In the genomic region with DNA sequence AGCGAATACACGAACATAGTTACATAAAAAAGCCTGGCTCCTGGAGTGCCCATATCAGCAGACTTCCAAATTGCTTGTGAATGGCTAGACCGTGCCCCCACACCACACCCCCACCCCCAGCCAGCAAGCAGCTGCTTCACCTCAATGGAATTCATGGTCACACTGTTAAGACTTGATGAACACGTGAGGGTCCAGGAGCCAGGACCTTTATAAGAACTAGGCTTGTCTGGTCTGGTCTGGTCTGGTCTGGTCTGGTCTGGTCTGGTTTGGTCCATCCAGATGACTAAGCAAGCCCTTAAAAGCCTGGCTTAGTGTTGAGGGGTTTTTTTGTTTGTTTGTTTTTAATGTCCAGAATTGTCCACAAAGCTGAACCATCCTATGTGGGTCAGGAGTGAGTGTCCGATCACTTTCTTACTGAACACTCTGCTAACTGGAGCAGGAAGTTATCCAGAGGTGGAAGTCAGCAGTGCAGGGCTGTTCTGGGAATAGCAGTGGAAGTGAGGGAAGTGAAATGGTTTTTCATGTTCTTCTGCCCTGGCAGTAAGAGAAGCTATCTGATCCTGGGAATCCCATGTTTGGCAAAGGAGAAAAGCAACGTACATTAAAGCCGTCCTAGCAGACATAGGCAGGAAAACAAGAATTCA, we compare ENCODE assay signal across 9 mouse cellular contexts. TPM values are rescaled to one million over a fixed set of nuclear protein-coding genes. Genes with fewer than 3 reads are reported as not detected.
A peak's percentile ranks its signal among the peaks of the same experiment; 100 is the strongest.
DNase-seq lines count a peak whose midpoint lies in the region; ATAC-seq and TF ChIP-seq lines count a peak whose summit lies in the region.
"Had no signal": no experiment of that assay in that cellular context is flagged by ENCODE, and none has a peak within 500 bp of the region (broad histone marks: within the 10 kb centered on the region; RNA-seq: fewer than 3 reads in every experiment).

No protein-coding gene starts in this region.

- no peak overlapping the region for H3ac ChIP-seq in C2C12 (ENCODE audit: control insufficient read depth, insufficient read length, low read depth)

- H3K9me3 ChIP-seq in heart, embryonic 14.5 days (ENCODE audit: control insufficient read depth, low read length) = no peaks in the 10 kb centered on the region
- H3K9me3 ChIP-seq in limb, embryonic 14.5 days (ENCODE audit: control insufficient read depth, low read length) = no peaks in the 10 kb centered on the region

- peak overlapping the region; percentile 11; the same call in 1 of the 2 replicates for H3K4me2 ChIP-seq in heart, embryonic 14.5 days (ENCODE audit: low read length)
- no peak overlapping the region for H3K4me2 ChIP-seq in limb, embryonic 14.5 days (replicated peaks; ENCODE audit: low read depth, low read length, severe bottlenecking)

- peak overlapping the region; percentile 27; the same call in 1 of the 2 replicates for H3K9ac ChIP-seq in heart, embryonic 14.5 days (ENCODE audit: low read length)
- H3K9ac ChIP-seq in limb, embryonic 14.5 days (ENCODE audit: low read depth, low read length, severe bottlenecking) = no peak overlapping the region

- peak overlapping the region; percentile 57 to 82 for H3K27ac ChIP-seq in heart, embryonic 14.5 days (replicated peaks in 1 of 2; ENCODE audit: control insufficient read depth in 1 of 2, insufficient read depth in 1 of 2, low read depth in 2 of 2, low read length in 2 of 2)
- H3K27ac ChIP-seq in limb, embryonic 14.5 days (replicated peaks; ENCODE audit: low read depth, low read length) = no peak overlapping the region

- no peaks in the 10 kb centered on the region for H3K36me3 ChIP-seq in C2C12 (ENCODE audit: control insufficient read depth, insufficient read depth)
- no peaks in the 10 kb centered on the region for H3K36me3 ChIP-seq in heart, embryonic 14.5 days (ENCODE audit: control insufficient read depth, insufficient read depth, low read length)
- H3K36me3 ChIP-seq in limb, embryonic 14.5 days (ENCODE audit: control insufficient read depth, insufficient read depth, low read length) = no peaks in the 10 kb centered on the region

- peak; percentile 80 for DNase-seq in NIH3T3 (ENCODE audit: low read depth)
- DNase-seq in limb, embryonic 14.5 days (ENCODE audit: low spot score) = no peak
- DNase-seq in layer of hippocampus, postnatal 10 days (ENCODE audit: low spot score in 2 of 2) = no peak
- DNase-seq in adrenal gland, adult 2 months = no peak
- no peak for DNase-seq in layer of hippocampus, postnatal 36 days
- DNase-seq: cerebellum, adult 11-12 months had no signal

- H3K79me3 ChIP-seq in C2C12 (ENCODE audit: low read depth) = no peaks in the 10 kb centered on the region

- no peaks in the 10 kb centered on the region for H3K27me3 ChIP-seq in C2C12 (ENCODE audit: control insufficient read depth, insufficient read depth, insufficient read length)
- H3K27me3 ChIP-seq in heart, embryonic 14.5 days (ENCODE audit: control insufficient read depth, insufficient read depth, low read length) = no peaks in the 10 kb centered on the region
- no peaks in the 10 kb centered on the region for H3K27me3 ChIP-seq in limb, embryonic 14.5 days (ENCODE audit: control insufficient read depth, insufficient read depth, low read length)

- TF ChIP-seq POLR2A in limb, embryonic 14.5 days (IDR thresholded peaks at IDR 0.05; ENCODE audit: borderline replicate concordance, extremely low read depth, insufficient read depth, insufficient read length) = no peak

- H3K4me3 ChIP-seq in C2C12 (ENCODE audit: insufficient read depth, poor library complexity, severe bottlenecking) = no peak overlapping the region
- no peak overlapping the region for H3K4me3 ChIP-seq in heart, embryonic 14.5 days (ENCODE audit: control insufficient read depth in 1 of 2, insufficient read depth in 1 of 2, low read depth in 1 of 2, low read length in 2 of 2)
- no peak overlapping the region for H3K4me3 ChIP-seq in limb, embryonic 14.5 days (replicated peaks; ENCODE audit: low read length)

- H3K79me2 ChIP-seq in C2C12 (ENCODE audit: control insufficient read depth, insufficient read depth) = no peaks in the 10 kb centered on the region

- peak; percentile 52 for ATAC-seq in heart, embryonic 14.5 days (ENCODE audit: insufficient number of reproducible peaks, insufficient read depth, low FRiP score, low read depth)
- peak; percentile 41; the same call in 1 of the 2 replicates for ATAC-seq in limb, embryonic 14.5 days (ENCODE audit: low FRiP score, low read depth)
- no peak for ATAC-seq in erythroid progenitor cell, adult 5-6 weeks (replicated peaks; ENCODE audit: low FRiP score, poor library complexity, severe bottlenecking)

- TF ChIP-seq CTCF in C2C12 (IDR thresholded peaks at IDR 0.05; ENCODE audit: control insufficient read depth, insufficient read depth, insufficient read length) = no peak

- H3K4me1 ChIP-seq in heart, embryonic 14.5 days (ENCODE audit: control insufficient read depth in 2 of 2, insufficient read depth in 2 of 2, low read length in 2 of 2) = peaks cover 19 to 23% of the 10 kb centered on the region in 2 experiments
- peaks cover 17% of the 10 kb centered on the region for H3K4me1 ChIP-seq in limb, embryonic 14.5 days (ENCODE audit: control insufficient read depth, insufficient read depth, low read length)

- 29% methylated on average over 7 of the region's 7 CpGs for WGBS in heart, embryonic 14.5 days
- WGBS in limb, embryonic 14.5 days = 41% methylated on average over 7 of the region's 7 CpGs

TF ChIP-seq in C2C12, 6 proteins besides CTCF, POLR2A, EP300 and RAD21:
- TF ChIP-seq FOSL1 (IDR thresholded peaks at IDR 0.05; ENCODE audit: insufficient read depth, low read length, poor library complexity, severe bottlenecking) = no peak
- TF ChIP-seq USF1 (IDR thresholded peaks at IDR 0.05; ENCODE audit: low read depth) = peak; percentile 31
- TF ChIP-seq MAX (IDR thresholded peaks at IDR 0.05) = no peak
- no peak for TF ChIP-seq CEBPB (IDR thresholded peaks at IDR 0.05; ENCODE audit: low read depth)
- TF ChIP-seq MYOG (IDR thresholded peaks at IDR 0.05; ENCODE audit: control insufficient read depth, extremely low read depth, insufficient read length) = no peak

RNA-seq across cellular contexts. Expression of gene Gm17571, which starts 51.3 kb away (rescaled TPM):
- polyA plus RNA-seq in C2C12 (2012; fragmentation: generic; extraction: Trizol) = not detected
- not detected in 2 replicates for polyA plus RNA-seq in heart, embryonic 14.5 days (2014; fragmentation: Nextera tagmentation; extraction: Ambion mirVana)
- polyA plus RNA-seq in limb, embryonic 14.5 days (2012; rRNA removed) = not detected in 2 replicates
- not detected in 2 replicates for polyA plus RNA-seq in limb, embryonic 14.5 days (2014; fragmentation: Nextera tagmentation; extraction: Ambion mirVana)
- not detected in 2 replicates for total RNA-seq in erythroid progenitor cell, adult 5-6 weeks (2015; ENCODE audit: low replicate concordance)
- total RNA-seq in erythroid progenitor cell, adult 5-6 weeks (2017; ENCODE audit: low replicate concordance) = not detected in 2 replicates
- not detected for total RNA-seq in layer of hippocampus, postnatal 10 days (2021)
- not detected for total RNA-seq in adrenal gland, adult 2 months (2021)
- polyA plus RNA-seq in adrenal gland, adult 2 months (2012; rRNA removed) = not detected in 2 replicates
- not detected for total RNA-seq in layer of hippocampus, postnatal 36 days (2021)
